Mouse (Mus musculus) granulocyte monocyte progenitor cell, adult 5-6 weeks (primary cell): ENCODE measurements around the gene Map2k4. TPM values are rescaled to one million over a fixed set of nuclear protein-coding genes. Genes with fewer than 3 reads are reported as not detected.
A peak's percentile ranks its signal among the peaks of the same experiment; 100 is the strongest.

Experiments used
- ATAC-seq: replicated peaks from 2 replicates; pipeline ENCODE4 v1.8.0; 2016; ENCODE audit warnings: mild to moderate bottlenecking, moderate TSS enrichment, inconsistent platforms; ENCODE audit not compliant: poor library complexity, severe bottlenecking
- total RNA-seq, 2 experiments: library from RNA; stranded (forward) in 1 of 2; stranded (reverse) in 1 of 2; fragments of 200-712, 200-1000 nt in 1 of 2; fragments of >200 nt in 1 of 2; fragmentation: Nextera tagmentation in 1 of 2; gene quantifications; 2 replicates each; pipeline ENCODE4 v1.2.3; 2014 to 2017

The Map2k4 gene
- total RNA-seq, 2 experiments from 2014 or later, result 31.2 to 50.8 TPM

DNA sequence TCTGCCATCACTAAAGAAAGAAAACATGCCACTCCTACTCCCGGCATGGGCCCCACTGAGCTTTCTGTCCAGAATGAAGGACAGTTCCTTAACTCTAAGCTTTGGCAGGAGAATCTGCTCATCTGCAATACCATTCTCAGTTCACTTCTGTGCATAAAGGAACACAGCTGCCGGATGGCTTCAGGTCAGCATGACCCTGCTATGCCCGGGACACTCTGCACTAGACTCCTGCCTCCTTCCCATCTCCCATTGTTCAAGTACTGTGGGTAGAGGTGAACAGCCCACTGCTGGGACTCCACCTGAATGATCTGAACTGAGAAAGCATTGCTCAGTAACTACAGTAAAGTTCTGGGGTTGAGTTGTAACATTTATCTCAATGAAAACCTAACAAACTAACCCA lies 66.5 kb downstream of the Map2k4 start:
- no peak for ATAC-seq

DNA sequence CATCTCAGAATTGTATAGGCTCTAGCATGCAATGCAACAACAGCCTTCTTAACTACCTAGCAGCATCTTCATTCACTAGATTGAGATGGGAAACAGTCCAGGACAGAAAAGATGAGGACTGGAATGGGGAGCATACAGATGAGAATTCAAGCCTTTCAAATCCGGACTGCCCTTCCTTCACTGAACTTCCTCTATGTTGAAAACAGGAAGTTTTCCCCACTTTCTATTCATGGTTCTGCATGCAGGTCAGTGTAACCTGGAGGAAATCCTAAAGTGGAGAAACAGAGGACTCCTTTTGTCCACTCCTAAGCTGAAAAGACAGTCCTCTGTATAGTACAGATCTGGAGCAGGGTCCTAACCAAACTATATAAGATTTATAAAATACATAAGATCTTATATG lies 68.1 kb downstream of the Map2k4 start:
- peak; percentile 83 for ATAC-seq

DNA sequence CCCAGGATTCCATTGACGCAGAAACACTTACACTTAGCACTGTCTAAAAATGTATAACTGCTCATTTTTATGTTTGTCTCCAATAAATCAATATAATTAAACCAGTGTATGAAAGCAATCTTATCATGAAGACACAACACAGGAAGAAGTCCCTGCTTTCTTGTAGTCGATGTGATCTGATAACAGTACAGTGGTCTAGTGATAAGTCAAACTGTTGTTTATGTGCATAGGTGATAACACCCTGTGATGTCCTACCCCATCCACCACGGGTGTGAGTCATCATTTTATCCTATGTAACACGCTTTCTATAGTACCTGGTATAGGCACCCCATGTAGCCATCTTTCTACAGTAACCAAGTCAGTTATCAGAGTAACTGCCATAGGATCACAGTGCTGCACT lies 74.3 kb downstream of the Map2k4 start:
- no peak for ATAC-seq

DNA sequence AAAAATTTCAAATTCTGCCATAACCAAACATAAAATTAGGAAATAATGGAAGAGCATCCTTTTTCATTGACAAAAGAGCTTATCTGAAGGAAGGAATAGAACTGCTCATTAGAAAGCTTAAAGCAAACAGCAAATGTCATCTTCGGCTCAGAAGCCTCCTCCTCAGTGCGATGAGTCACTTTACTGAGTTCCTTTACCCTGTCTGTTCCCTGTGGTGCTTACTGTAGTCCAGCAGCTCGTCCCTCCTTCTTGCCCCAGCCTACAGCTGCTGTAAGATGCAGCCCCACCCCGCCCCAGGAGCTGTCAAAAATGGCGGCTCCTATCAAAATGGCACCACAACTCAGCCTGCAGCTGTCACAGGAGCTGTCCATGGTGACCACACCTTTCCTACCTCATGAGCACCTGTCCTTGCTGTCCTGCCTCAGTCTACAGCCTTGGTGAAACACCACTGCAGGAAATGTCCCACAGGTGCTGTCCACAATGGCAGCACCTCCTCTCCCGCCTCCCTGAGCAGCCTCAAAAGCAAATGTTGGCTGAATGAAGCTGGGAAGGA lies 75.3 kb downstream of the Map2k4 start:
- no peak for ATAC-seq

DNA sequence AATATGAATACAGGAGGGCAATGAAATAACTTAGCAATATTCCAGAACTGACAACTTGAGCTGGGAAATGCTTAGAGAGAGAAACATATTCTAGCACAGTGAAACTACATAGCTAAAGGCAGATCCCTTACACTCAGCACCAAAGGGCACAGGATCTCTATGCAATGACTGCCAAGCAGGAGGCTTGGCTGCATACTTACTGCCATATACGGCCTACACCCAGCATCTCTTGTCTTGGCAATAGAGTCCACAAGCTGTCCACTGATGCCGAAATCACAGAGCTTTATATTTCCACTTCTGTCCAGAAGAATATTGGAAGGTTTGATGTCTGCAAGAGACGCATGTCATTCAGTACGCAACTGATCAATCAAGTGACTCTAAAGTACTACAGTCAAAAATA lies 81.3 kb downstream of the Map2k4 start:
- no peak for ATAC-seq

DNA sequence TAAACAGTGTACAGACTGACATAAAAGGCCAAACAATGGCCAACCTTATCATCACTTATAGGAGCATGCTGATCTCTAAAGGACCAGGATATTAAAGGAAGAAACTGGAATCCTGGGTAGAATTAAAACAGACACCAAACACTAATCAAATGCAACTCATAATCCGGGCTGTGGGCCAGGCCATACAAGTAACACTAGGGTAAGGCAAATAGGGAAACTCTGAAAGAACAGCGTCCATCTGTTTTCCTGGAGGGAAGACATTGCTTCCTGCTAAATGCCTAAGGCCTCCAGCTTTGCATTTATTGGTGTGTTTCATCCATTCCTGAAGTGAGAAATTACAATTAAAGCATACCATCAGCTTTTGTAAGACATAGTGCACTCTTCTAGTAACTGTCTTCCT lies 81.9 kb downstream of the Map2k4 start:
- ATAC-seq, result no peak

DNA sequence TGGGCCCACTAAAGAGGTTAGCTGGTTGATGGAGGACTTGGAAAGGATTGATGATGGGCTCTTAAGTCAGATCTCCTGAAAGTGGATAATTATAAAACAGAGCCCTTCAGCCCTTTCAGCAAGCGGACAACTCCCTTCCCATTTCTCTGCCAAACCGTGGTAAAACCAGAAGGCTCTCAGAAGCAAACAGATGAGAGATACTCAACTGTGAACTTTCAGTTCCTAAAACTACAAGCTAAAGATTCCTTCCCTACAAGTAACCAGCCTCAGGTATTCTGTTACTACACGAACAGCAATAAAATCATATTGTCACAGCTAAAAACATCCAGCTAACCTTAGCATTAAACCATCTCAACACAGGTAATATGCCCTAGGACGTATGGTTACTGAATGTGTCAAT lies 83.2 kb downstream of the Map2k4 start:
- ATAC-seq, result no peak

DNA sequence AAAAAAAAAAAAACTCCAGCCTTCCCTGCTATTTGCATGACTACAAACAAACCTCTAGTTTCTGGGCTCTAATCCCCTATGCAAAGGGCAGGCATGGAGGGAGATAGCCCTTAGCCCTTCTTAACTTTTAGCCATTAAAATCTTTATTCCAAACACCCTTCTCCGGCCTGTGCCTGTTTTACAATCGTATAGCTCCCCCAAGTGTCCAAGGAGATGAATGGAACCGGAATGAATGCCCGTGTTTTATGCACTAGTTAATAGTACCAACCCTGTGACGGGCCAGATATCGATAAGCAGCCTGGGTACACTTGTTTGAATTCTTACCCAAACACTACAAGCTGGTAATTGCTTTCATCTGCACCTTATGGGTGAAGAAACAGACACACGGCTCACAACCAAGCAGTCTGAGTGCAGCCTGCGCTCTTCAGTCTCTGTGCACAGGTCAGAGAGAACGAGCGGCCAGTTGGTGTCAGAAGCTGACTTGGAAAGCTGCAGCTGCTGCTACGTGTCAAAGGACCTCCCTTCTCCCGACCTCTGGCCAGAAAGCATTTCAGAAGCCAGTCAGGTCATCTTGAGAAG lies 109.2 kb downstream of the Map2k4 start:
- peak; percentile 54 for ATAC-seq

DNA sequence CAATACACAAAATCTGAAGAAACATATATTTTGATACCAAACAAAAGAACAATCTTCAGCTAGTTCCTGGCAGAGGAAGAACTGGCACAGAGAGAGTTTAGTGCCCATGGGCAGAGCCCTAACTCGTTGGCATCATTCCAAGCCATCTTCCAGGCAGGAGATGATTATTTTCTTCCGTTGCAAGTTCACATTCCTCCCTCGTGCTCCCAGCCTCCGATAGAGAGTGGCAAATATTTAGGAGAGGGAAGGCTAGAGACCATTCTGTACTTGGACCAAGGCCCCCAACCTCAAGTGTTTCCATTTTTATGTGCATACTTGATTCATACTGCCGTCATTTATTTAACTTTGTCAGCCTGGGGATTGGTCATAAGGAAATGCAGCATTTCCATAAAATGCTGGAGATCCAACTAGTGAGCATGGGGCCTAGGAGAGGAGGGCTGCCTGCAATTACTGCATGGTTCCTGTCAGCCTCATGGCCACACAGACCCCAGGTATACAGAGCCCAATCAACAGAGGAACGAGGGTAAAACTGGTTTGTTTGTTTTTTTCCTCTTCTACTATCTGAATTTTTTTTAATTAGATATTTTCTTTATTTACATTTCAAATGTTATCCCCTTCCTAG lies 120.6 kb downstream of the Map2k4 start:
- ATAC-seq, result no peak

DNA sequence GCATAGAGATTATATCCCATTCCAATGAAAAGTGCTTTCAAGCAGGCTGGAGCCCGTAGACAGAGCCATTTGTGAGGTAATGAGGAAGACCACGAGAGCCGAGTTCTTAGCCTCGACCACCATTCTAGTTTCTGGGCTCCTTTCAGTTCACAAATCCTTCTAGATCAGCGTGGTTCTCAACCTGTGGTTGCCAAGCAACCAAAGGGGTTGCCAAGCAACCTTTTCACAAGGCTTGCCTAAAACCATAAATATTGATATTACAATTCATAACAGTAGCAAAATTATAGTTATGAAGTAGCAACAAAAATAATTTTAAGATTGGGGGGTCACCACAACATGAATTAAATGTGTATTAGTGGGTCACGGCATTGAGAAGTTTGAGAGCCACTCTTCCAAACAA lies 123.2 kb downstream of the Map2k4 start:
- ATAC-seq, result no peak

DNA sequence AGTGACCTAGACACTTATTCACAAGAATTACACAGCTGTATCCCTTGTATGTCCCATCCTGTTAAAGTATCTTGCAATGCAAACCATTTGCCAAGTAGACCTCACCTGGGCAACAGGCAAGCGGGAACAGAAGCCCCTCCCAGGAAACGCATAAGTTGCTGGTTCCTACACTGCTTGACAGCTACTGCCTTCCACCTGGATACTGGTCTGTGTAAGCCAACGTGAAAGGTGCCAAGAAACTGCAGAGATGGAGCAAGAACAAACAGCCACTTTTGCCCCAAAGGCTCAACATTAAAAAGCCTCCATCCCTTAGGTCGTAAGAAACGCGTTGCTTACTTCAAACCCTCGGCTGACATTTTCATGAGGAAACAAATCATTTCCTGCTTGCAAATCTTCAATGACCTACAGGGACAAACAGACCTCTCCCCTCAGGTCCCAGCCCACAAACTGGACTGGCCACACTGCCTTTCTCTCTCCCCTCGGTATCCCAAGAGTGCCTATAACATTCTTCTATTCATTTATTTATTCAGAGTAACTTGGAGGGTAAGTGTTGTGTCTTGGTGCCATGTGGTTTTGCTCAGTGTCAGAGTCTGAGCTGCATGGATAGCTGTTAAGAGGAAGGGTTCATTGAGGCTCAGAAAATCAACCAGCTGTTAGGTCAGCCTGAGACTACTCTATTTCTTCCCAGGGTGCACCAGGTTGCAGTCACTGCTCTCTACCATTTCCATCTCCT lies 126.1 kb downstream of the Map2k4 start:
- ATAC-seq, result no peak

DNA sequence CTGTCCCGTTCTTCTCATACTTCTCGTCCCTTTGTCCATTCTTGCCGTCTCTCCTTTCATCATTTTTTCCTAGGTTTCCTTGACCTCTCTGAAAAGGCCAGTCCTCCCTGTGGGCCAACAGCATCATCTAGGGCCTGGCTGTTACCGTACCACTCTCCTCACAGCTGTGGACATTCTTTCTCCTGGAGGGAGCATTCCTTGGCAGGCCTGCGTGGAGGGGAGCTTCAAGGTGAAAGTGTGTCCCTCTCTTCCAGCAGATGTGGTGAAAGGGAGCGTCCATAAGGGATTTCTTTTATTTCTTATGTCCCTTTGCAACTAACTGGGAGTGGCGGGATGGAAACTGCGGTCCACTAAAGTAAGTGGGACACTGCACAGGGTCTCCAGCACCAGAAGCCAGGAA lies 134.2 kb downstream of the Map2k4 start:
- no peak for ATAC-seq

DNA sequence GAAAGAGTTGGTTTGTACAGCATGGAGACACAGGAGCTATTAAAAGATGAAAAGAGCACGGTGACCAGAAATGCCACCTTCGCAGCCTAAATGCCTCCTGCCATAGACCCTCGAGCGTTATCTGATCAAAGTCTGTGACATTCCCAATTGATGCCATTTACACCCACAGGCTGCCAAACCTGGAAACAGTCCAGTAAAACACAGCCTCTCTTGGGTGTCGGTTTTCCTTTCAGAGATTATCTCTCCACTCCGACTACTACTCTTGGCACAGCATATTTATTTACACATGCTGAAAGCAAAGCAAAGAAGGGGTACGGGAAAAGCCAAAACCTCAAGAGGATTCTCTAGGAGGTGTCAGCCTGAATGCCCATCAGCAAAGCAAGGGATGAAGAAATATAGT lies 136.7 kb downstream of the Map2k4 start:
- no peak for ATAC-seq

DNA sequence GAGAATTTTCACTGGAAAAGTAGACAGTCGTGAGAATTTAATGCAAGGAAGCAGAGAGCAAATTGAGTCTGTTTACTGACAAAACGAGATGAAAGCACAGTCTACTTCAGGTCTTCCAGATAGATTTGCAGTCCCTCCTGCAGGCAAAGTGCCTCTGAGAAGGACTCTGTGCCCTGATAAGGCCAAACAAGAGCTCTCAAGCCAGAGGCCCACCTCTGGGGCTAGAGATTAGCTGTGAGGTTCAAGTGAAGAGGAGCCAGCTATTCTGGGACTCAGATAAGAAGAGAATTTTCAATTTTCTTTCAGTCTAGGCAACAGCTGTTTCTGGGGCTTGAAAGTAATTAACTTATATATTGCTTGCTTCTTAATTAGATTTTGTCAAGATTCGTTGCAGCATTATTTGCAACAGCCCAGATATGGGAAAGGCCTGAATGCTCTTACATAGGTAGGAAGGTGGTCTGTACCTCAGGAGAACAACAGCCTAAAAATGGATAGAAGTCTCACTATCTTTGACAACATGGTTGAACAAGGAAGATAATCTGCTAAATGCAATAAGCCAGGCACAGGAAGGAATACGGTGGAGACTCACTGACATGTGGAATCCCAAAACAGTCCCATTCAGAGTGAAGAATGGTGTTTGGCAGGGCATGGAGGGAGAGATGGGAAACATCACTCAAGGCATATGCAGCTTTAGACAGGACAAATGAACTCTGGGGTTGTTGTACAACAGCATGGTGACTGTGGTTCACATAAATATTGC lies 138.0 kb downstream of the Map2k4 start:
- ATAC-seq, result no peak

DNA sequence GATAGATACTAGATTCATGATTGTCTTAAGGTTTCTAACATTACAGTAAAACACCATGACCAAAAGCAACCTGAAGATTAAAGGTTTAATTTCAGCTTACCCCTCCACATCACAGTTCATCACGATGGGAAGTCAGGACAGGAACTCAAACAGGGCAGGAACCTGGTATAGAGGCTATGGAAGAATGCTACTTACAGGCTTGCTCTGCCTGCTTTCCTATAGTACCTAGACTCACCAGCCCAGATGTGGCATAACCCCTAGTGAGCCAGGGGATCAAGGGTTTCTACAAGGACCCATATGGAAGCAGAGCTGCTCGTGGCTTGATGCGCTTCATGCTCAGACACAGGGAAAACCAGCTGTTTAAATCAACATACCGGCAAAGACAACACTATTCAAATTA lies 138.6 kb downstream of the Map2k4 start:
- ATAC-seq, result no peak

DNA sequence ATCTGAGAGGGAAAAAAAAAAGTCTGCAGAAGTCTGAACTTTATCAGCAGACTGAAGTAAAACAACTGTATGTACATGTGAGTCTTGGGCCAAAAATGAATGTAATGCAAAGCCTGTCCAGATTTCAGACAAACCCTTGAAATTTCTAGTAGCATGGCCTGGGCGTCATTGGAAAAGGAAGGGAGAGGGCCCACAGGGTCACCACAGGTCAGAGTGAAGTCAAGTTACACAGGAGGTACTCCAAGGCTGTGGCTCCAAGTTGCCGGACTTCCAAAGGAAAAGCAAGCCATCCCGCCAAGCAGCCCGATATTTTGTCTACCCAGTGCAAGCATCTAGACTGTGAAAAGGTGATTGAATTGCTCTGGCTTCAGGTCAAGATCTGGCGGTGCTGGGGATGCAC lies 141.8 kb downstream of the Map2k4 start:
- no peak for ATAC-seq

DNA sequence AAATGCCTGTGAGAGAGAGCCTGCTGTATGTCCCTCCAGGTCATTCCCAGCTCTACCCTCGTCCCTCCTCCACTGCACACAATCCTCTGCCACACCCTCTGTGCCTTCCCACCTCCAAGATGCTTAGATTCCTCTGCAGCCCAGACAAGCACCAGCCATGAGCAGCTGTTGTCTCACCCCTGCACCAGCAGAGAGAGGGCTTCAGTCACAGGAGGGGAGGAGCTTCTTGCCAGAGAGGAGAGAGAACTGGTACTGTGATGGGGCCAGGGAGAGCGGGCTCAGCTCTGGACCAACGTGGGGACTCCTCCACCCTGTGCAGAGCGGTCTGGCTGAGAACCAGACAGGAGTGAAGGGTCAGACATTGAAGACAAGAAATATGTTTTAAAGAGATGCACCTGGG lies 143.6 kb downstream of the Map2k4 start:
- no peak for ATAC-seq

DNA sequence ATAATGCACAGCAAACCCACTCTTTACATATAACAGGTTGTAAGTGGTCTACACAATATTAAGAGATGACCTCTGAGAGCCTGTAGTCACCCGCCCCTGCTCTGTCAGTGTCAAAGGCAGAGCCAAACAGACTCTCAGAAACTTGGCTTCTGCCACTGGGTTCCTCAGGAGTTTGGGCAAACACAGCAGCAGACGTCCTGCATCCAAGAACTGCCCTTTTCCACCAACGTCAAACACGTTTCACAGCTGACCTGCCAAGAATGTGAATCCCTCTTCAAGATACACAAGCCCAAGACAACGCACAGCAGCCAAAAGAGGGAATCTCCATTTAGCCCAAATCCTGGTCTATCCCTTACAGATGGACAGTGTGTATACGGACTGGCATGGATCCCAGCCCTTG lies 147.8 kb downstream of the Map2k4 start:
- no peak for ATAC-seq
